Mouse (Mus musculus): ENCODE measurements around the gene Ripply3. TPM values are rescaled to one million over a fixed set of nuclear protein-coding genes. Genes with fewer than 3 reads are reported as not detected.

Gene Ripply3
- not detected in 2 replicates for total RNA-seq (2017)

GRCm38 (mm10) chr16:94327781-94328711, at the start of gene Ripply3:
TSS of gene Ripply3 (plus strand) at chr16:94328420.
- ATAC-seq (replicated peaks; ENCODE audit: low read depth, poor library complexity, severe bottlenecking): no peak; the same call in 1 of the 2 replicates

- no peak for ATAC-seq (replicated peaks; ENCODE audit: low read depth, poor library complexity, severe bottlenecking)
Measured at GRCm38 (mm10) chr16:94283972-94284371, 44.2 kb upstream of the Ripply3 start.

- ATAC-seq (replicated peaks; ENCODE audit: low read depth, poor library complexity, severe bottlenecking): no peak
Measured at GRCm38 (mm10) chr16:94287826-94288225, 40.4 kb upstream of the Ripply3 start.

GRCm38 (mm10) chr16:94289138-94290072, 38.8 kb upstream of the Ripply3 start:
- no peak for ATAC-seq (replicated peaks; ENCODE audit: low read depth, poor library complexity, severe bottlenecking)

GRCm38 (mm10) chr16:94290073-94290999, 37.9 kb upstream of the Ripply3 start:
- peak; percentile 92 for ATAC-seq (replicated peaks; ENCODE audit: low read depth, poor library complexity, severe bottlenecking)

- no peak for ATAC-seq (replicated peaks; ENCODE audit: low read depth, poor library complexity, severe bottlenecking)
Measured at GRCm38 (mm10) chr16:94291141-94291540, 37.1 kb upstream of the Ripply3 start.

- no peak for ATAC-seq (replicated peaks; ENCODE audit: low read depth, poor library complexity, severe bottlenecking)
Measured at GRCm38 (mm10) chr16:94298081-94298480, 30.1 kb upstream of the Ripply3 start.

GRCm38 (mm10) chr16:94299210-94299609, 29.0 kb upstream of the Ripply3 start:
- ATAC-seq (replicated peaks; ENCODE audit: low read depth, poor library complexity, severe bottlenecking): no peak

- no peak for ATAC-seq (replicated peaks; ENCODE audit: low read depth, poor library complexity, severe bottlenecking)
Measured at GRCm38 (mm10) chr16:94301194-94301593, 27.0 kb upstream of the Ripply3 start.

- no peak for ATAC-seq (replicated peaks; ENCODE audit: low read depth, poor library complexity, severe bottlenecking)
Measured at GRCm38 (mm10) chr16:94301696-94302095, 26.5 kb upstream of the Ripply3 start.

GRCm38 (mm10) chr16:94302274-94303202, 25.7 kb upstream of the Ripply3 start:
- ATAC-seq (replicated peaks; ENCODE audit: low read depth, poor library complexity, severe bottlenecking): peak; percentile 47

- ATAC-seq (replicated peaks; ENCODE audit: low read depth, poor library complexity, severe bottlenecking): peak; percentile 5; the same call in 1 of the 2 replicates
Measured at GRCm38 (mm10) chr16:94303203-94303535, 25.1 kb upstream of the Ripply3 start.

- no peak for ATAC-seq (replicated peaks; ENCODE audit: low read depth, poor library complexity, severe bottlenecking)
Measured at GRCm38 (mm10) chr16:94307526-94307925, 20.7 kb upstream of the Ripply3 start.

GRCm38 (mm10) chr16:94307942-94308341, 20.3 kb upstream of the Ripply3 start:
- ATAC-seq (replicated peaks; ENCODE audit: low read depth, poor library complexity, severe bottlenecking): no peak

GRCm38 (mm10) chr16:94309025-94309424, 19.2 kb upstream of the Ripply3 start:
- no peak for ATAC-seq (replicated peaks; ENCODE audit: low read depth, poor library complexity, severe bottlenecking)

GRCm38 (mm10) chr16:94311416-94311815, 16.8 kb upstream of the Ripply3 start:
- ATAC-seq (replicated peaks; ENCODE audit: low read depth, poor library complexity, severe bottlenecking): no peak

GRCm38 (mm10) chr16:94311931-94312330, 16.3 kb upstream of the Ripply3 start:
- ATAC-seq (replicated peaks; ENCODE audit: low read depth, poor library complexity, severe bottlenecking): no peak

GRCm38 (mm10) chr16:94312663-94313228, 15.5 kb upstream of the Ripply3 start:
- peak; percentile 86 for ATAC-seq (replicated peaks; ENCODE audit: low read depth, poor library complexity, severe bottlenecking)

Data from common myeloid progenitor, adult 5-6 weeks (primary cell).